Mouse (Mus musculus) myocyte (in vitro differentiated cells): ENCODE data around the gene Gadd45b. TPM values are rescaled to one million over a fixed set of nuclear protein-coding genes. Genes with fewer than 3 reads are reported as not detected.

Source experiments
- H3K27me3 ChIP-seq: one replicate; pipeline ENCODE4 v1.6.1; 2011; ENCODE audit not compliant: control insufficient read depth, insufficient read depth, insufficient read length
- H3K36me3 ChIP-seq: one replicate; pipeline ENCODE4 v1.6.1; 2011; ENCODE audit not compliant: control insufficient read depth, insufficient read depth
- H3K4me2 ChIP-seq: one replicate; pipeline ENCODE4 v1.6.1; 2011; ENCODE audit warnings: low read depth, control low read depth
- H3K4me3 ChIP-seq: one replicate; pipeline ENCODE4 v1.5.1; 2011; ENCODE audit warnings: mild to moderate bottlenecking, control low read depth, moderate library complexity
- H3K79me2 ChIP-seq: one replicate; pipeline ENCODE4 v1.6.1; 2011; ENCODE audit not compliant: control insufficient read depth, insufficient read depth
- H3ac ChIP-seq: one replicate; pipeline ENCODE4 v1.6.1; 2011; ENCODE audit not compliant: control insufficient read depth, insufficient read length
- CEBPB ChIP-seq: IDR thresholded peaks from 2 replicates; pipeline ENCODE4 v1.6.1; 2011; ENCODE audit warnings: mild to moderate bottlenecking, moderate library complexity; ENCODE audit not compliant: poor library complexity, insufficient read depth, severe bottlenecking
- E2F4 ChIP-seq: IDR thresholded peaks from one replicate; pipeline ENCODE4 v1.6.1; 2011; ENCODE audit warnings: mild to moderate bottlenecking, control low read depth, moderate library complexity; ENCODE audit not compliant: insufficient read depth
- MAX ChIP-seq: IDR thresholded peaks from one replicate; pipeline ENCODE4 v1.6.1; 2011; ENCODE audit warnings: low read depth, mild to moderate bottlenecking, control low read depth
- MYOD1 ChIP-seq, 3 experiments: IDR thresholded peaks; one replicate each; pipeline ENCODE4 v1.6.1; 2011; ENCODE audit warnings: control low read depth in 2 of 3, low read depth in 2 of 3, mild to moderate bottlenecking in 2 of 3, moderate library complexity in 1 of 3; ENCODE audit not compliant: insufficient read length in 2 of 3, control insufficient read depth in 1 of 3
- MYOG ChIP-seq, 3 experiments: IDR thresholded peaks; one replicate each; pipeline ENCODE4 v1.6.1; 2011; ENCODE audit warnings: control low read depth in 2 of 3, low read depth in 2 of 3, mild to moderate bottlenecking in 2 of 3; ENCODE audit not compliant: insufficient read length in 2 of 3, control insufficient read depth in 1 of 3, insufficient read depth in 1 of 3
- POLR2A ChIP-seq: IDR thresholded peaks from one replicate; pipeline ENCODE4 v1.6.1; 2011; ENCODE audit warnings: low read depth, mild to moderate bottlenecking, control low read depth, moderate library complexity; ENCODE audit not compliant: insufficient read length
- POLR2AphosphoS2 ChIP-seq: IDR thresholded peaks from one replicate; pipeline ENCODE4 v1.6.1; 2011; ENCODE audit warnings: low read depth, control low read depth; ENCODE audit not compliant: insufficient read length
- REST ChIP-seq: IDR thresholded peaks from one replicate; pipeline ENCODE4 v1.6.1; 2011; ENCODE audit warnings: mild to moderate bottlenecking, control low read depth, moderate library complexity; ENCODE audit not compliant: insufficient read depth, insufficient read length
- SRF ChIP-seq: IDR thresholded peaks from one replicate; pipeline ENCODE4 v1.6.1; 2011; ENCODE audit warnings: low read depth; ENCODE audit not compliant: control insufficient read depth, insufficient read length
- TCF12 ChIP-seq: IDR thresholded peaks from one replicate; pipeline ENCODE4 v1.6.1; 2011; ENCODE audit warnings: mild to moderate bottlenecking, control low read depth; ENCODE audit not compliant: poor library complexity, insufficient read depth, severe bottlenecking
- TCF3 ChIP-seq: IDR thresholded peaks from one replicate; pipeline ENCODE4 v1.6.1; 2011; ENCODE audit warnings: low read depth, control low read depth; ENCODE audit not compliant: insufficient read length
- USF1 ChIP-seq: IDR thresholded peaks from one replicate; pipeline ENCODE4 v1.6.1; 2011; ENCODE audit warnings: low read depth, mild to moderate bottlenecking, control low read depth, moderate library complexity
- polyA plus RNA-seq: library from polyadenylated mRNA; unstranded; fragments of >200 nt; fragmentation: generic; extraction: Trizol; gene quantifications from one replicate; pipeline ENCODE4 v1.2.1, GENCODE M21; 2012; ENCODE audit warnings: missing spikeins

Gene Gadd45b
- polyA plus RNA-seq, 1 experiment = 52.2 TPM

DNA sequence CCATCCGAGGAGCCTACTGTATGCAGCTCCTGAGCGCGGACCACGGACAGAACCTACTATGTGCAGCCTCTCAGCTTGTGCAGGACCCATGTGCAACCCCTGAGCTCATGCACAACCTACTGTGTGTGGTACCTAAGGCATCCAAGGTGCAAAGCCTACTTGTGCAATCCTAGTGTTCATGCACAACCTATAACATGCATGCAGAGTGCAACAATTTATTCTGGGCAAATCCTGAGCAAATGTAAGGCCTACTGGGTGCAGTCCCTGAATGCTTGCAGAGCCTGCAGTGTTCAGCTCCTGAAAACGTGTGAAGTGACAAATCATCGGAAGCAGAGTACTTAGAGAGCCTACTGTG is 6.9 kb downstream of the Gadd45b start:
- Histone ChIP-seq H3K4me2 (peak overlapping the region; percentile 58), H3K4me3 (no peak overlapping the region), H3ac (no peak overlapping the region), H3K27me3 (no peaks in the 10 kb centered on the region), H3K79me2 (no peaks in the 10 kb centered on the region), H3K36me3 (no peaks in the 10 kb centered on the region)
- no peak for TF ChIP-seq TCF3
- TF ChIP-seq POLR2A = no peak
- no peak for TF ChIP-seq TCF12
- no peak for TF ChIP-seq MYOD1 (IDR thresholded peaks at IDR 0.05; ENCODE audit: control insufficient read depth in 1 of 3, insufficient read length in 2 of 3, low read depth in 2 of 3)
- TF ChIP-seq CEBPB = no peak
- no peak for TF ChIP-seq POLR2AphosphoS2
- no peak for TF ChIP-seq E2F4
- TF ChIP-seq USF1 = no peak
- no peak for TF ChIP-seq REST
- TF ChIP-seq MYOG (IDR thresholded peaks at IDR 0.05; ENCODE audit: control insufficient read depth in 1 of 3, insufficient read depth in 1 of 3, insufficient read length in 2 of 3, low read depth in 2 of 3) = no peak
- TF ChIP-seq SRF = no peak
- TF ChIP-seq MAX = no peak

- no peak overlapping the region for H3ac ChIP-seq
- no peak overlapping the region for H3K4me3 ChIP-seq
- TF ChIP-seq SRF (no peak), TCF12 (peak; percentile 88), TCF3 (peak; percentile 88), MYOD1 (IDR thresholded peaks at IDR 0.05; ENCODE audit: control insufficient read depth in 1 of 3, insufficient read length in 2 of 3, low read depth in 2 of 3) (peak; percentile 62 to 97 (median 97)), MYOG (IDR thresholded peaks at IDR 0.05; ENCODE audit: control insufficient read depth in 1 of 3, insufficient read depth in 1 of 3, insufficient read length in 2 of 3, low read depth in 2 of 3) (peak; percentile 76 to 99 (median 93))
- H3K79me2 ChIP-seq = no peaks in the 10 kb centered on the region
- H3K36me3 ChIP-seq = no peaks in the 10 kb centered on the region
- H3K27me3 ChIP-seq = no peaks in the 10 kb centered on the region
- peak overlapping the region; percentile 58 for H3K4me2 ChIP-seq
Observed at GRCm38 (mm10) chr10:80937646-80938045, 7.8 kb downstream of the Gadd45b start.

- H3K27me3 ChIP-seq = no peaks in the 10 kb centered on the region
- H3ac ChIP-seq = no peak overlapping the region
- peak in 2 of 3 experiments; percentile 86 to 90 for TF ChIP-seq MYOD1 (IDR thresholded peaks at IDR 0.05; ENCODE audit: control insufficient read depth in 1 of 3, insufficient read length in 2 of 3, low read depth in 2 of 3)
- TF ChIP-seq TCF12 = peak; percentile 40
- TF ChIP-seq USF1 = no peak
- peak in 2 of 3 experiments; percentile 87 to 91 for TF ChIP-seq MYOG (IDR thresholded peaks at IDR 0.05; ENCODE audit: control insufficient read depth in 1 of 3, insufficient read depth in 1 of 3, insufficient read length in 2 of 3, low read depth in 2 of 3)
- TF ChIP-seq TCF3 = peak; percentile 46
- H3K4me2 ChIP-seq = peak overlapping the region; percentile 66
- no peaks in the 10 kb centered on the region for H3K79me2 ChIP-seq
- no peaks in the 10 kb centered on the region for H3K36me3 ChIP-seq
- no peak overlapping the region for H3K4me3 ChIP-seq
Observed at GRCm38 (mm10) chr10:80938831-80939550, 9.1 kb downstream of the Gadd45b start.

DNA sequence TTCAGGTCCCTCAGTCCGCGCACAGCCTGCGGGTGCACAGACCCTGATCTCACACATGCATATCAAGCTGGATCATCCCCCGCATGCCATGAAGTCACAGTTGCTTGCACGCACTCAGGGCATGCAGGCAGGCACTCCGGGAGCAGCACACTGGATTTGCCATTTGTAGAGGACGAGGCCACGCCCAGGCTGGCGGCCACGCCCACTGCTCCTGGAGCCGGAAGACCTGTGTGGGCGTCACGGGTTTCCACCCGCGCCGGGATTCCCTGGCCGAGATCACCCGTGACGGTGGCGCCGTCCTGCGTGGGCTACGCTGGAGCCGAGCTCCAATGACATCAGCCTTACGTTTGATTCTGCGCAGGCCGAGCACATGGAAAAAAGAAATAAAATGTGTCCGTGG is 9.8 kb downstream of the Gadd45b start:
- TF ChIP-seq SRF (no peak), POLR2A (peak; percentile 63), E2F4 (no peak), MYOG (IDR thresholded peaks at IDR 0.05; ENCODE audit: control insufficient read depth in 1 of 3, insufficient read depth in 1 of 3, insufficient read length in 2 of 3, low read depth in 2 of 3) (peak in 2 of 3 experiments; percentile 43 to 78), TCF12 (no peak), MYOD1 (IDR thresholded peaks at IDR 0.05; ENCODE audit: control insufficient read depth in 1 of 3, insufficient read length in 2 of 3, low read depth in 2 of 3) (peak in 1 of 3 experiments; percentile 59), USF1 (no peak)
- peak overlapping the region; percentile 66 for H3K4me2 ChIP-seq
- no peak overlapping the region for H3K4me3 ChIP-seq

DNA sequence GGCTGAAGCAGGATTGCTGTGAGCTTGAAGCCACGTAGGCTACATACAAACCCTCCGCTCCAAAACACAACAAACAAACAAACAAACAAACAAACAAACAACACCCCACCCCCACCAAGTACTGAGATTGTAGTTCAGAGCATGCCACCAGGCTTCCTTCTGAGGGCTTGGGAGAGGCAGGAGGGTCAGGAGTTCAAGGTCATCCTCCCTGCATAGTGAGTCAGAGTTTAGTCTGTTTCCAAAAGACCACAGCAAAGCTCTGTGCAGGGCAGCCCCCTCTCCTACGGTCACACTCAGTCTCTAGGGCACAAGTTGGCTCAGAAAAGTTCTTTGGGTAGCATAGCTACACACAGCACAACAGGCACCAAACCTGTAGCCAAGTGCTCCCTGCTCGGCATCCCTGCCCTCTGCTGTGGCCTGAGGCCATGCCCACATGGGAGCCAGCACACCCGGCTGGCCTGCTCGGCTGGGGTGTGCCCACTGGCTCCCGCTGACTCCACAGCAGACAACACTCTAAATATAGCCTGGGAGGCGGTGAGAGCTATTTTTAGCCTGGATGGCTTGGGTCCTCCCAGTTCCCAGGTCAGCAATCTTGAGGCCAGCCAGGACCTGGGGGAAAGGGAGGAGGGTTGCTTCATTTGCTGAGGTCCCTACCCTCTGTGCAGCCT is 10.6 kb downstream of the Gadd45b start:
- Histone ChIP-seq H3K79me2 (no peaks in the 10 kb centered on the region), H3ac (no peak overlapping the region), H3K36me3 (no peaks in the 10 kb centered on the region), H3K27me3 (no peaks in the 10 kb centered on the region), H3K4me3 (no peak overlapping the region), H3K4me2 (peak overlapping the region; percentile 66)
- TF ChIP-seq MYOG (IDR thresholded peaks at IDR 0.05; ENCODE audit: control insufficient read depth in 1 of 3, insufficient read depth in 1 of 3, insufficient read length in 2 of 3, low read depth in 2 of 3) (peak; percentile 33 to 93 (median 69)), USF1 (no peak), E2F4 (no peak), POLR2A (peak; percentile 27), MAX (no peak), SRF (peak; percentile 5), TCF12 (peak; percentile 44), TCF3 (peak; percentile 36), MYOD1 (IDR thresholded peaks at IDR 0.05; ENCODE audit: control insufficient read depth in 1 of 3, insufficient read length in 2 of 3, low read depth in 2 of 3) (peak in 2 of 3 experiments; percentile 44 to 71)

More for the DNA sequence above, 9.8 kb downstream of the Gadd45b start:
- Histone ChIP-seq H3K36me3 (no peaks in the 10 kb centered on the region), H3K79me2 (no peaks in the 10 kb centered on the region), H3K27me3 (no peaks in the 10 kb centered on the region), H3ac (no peak overlapping the region)
